Mouse (Mus musculus): ENCODE measurements around the gene Rhbdd1. TPM values are rescaled to one million over a fixed set of nuclear protein-coding genes. Genes with fewer than 3 reads are reported as not detected.
A peak's percentile ranks its signal among the peaks of the same experiment; 100 is the strongest.

Rhbdd1 gene
- total RNA-seq (2014; rRNA removed) (4.7 and 5.3 TPM in 2 replicates), polyA plus RNA-seq (2015; fragmentation: Nextera tagmentation; extraction: Ambion mirVana) (1.7 and 2.2 TPM in 2 replicates)

DNA sequence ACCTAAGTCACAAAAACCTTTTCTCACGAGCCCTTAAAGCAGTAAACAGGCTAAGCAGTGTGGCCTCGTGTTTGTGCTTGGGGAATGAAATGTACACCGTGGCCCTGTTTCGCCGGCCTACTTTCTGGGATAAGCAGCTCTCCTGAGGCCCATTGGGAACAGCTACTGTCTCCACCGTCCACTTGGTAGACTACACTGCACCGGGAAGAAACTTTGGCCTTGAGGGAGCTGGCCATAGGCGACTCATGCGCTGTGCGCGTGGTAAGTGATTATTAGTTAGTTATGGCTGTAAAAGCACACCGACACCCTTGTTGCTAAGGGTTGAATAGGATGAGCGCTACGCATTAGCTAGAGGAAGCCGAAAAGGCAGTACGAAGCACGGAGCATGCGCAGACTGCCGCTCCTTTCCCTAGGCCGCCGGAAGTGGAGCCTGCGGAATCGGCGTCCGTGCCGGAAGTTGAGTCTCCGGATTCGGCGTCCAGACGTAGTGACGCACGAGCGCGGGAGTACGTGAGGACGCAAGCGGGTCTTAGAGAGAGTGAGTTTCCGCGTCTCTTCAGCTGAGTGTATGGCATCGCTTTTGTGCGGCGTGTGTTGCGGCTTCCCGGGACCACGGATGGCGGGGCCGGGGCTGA lies at the start of gene Rhbdd1:
Gene Rhbdd1 (plus strand): TSS at position 342 of the 635 bp plus-strand sequence.
- 5% methylated on average over 46 of the region's 47 CpGs for WGBS
- Histone ChIP-seq H3K4me1 (ENCODE audit: insufficient read depth) (peaks cover 10% of the 10 kb centered on the region; the same call in 1 of the 2 replicates), H3K9ac (peak within 1 kb of the TSS; percentile 77), H3K27me3 (ENCODE audit: insufficient read depth, low read length) (no peaks in the 10 kb centered on the region), H3K27ac (ENCODE audit: low read depth, low read length) (peak within 1 kb of the TSS; percentile 94), H3K9me3 (ENCODE audit: low read length) (no peaks in the 10 kb centered on the region), H3K4me2 (ENCODE audit: low read depth) (peak within 1 kb of the TSS; percentile 79), H3K4me3 (ENCODE audit: low read depth, low read length) (peak within 1 kb of the TSS; percentile 86), H3K36me3 (ENCODE audit: insufficient read depth) (no peaks in the 10 kb centered on the region)
- DNase-seq (peak; percentile 100), ATAC-seq (peak; percentile 98)
- TF ChIP-seq CTCF (IDR thresholded peaks at IDR 0.05; ENCODE audit: low read depth) = peak; percentile 12; the same call in 1 of the 2 replicates

DNA sequence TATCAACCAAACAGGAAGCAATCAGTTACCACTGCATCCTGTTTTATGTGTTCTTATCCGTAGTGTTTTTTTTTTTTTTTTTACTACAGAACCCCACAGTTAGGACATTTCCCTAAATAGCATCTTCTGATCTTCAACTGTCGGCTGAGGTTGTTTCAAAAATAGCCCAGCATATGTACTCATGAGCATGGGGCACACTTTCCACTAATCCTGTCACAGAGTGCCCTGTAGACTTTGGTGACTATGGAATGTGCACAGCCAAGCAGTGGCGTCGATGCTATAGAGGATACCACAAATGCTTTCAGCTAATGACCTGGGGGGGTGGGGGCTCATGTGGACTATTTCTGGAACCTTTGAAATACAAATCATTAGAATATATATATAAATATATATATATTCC lies 48.7 kb upstream of the Rhbdd1 start:
- 78% methylated on average over 4 of the region's 4 CpGs for WGBS
- H3K4me2 ChIP-seq (ENCODE audit: low read depth) = no peak overlapping the region
- no peak overlapping the region for H3K27ac ChIP-seq (ENCODE audit: low read depth, low read length)
- no peaks in the 10 kb centered on the region for H3K4me1 ChIP-seq (ENCODE audit: insufficient read depth)
- H3K9me3 ChIP-seq (ENCODE audit: low read length) = no peaks in the 10 kb centered on the region
- H3K9ac ChIP-seq = no peak overlapping the region
- no peak for TF ChIP-seq CTCF (IDR thresholded peaks at IDR 0.05; ENCODE audit: low read depth)
- H3K4me3 ChIP-seq (ENCODE audit: low read depth, low read length) = no peak overlapping the region
- no peaks in the 10 kb centered on the region for H3K27me3 ChIP-seq (ENCODE audit: insufficient read depth, low read length)
- no peaks in the 10 kb centered on the region for H3K36me3 ChIP-seq (ENCODE audit: insufficient read depth)
- ATAC-seq = no peak
- DNase-seq = no peak

DNA sequence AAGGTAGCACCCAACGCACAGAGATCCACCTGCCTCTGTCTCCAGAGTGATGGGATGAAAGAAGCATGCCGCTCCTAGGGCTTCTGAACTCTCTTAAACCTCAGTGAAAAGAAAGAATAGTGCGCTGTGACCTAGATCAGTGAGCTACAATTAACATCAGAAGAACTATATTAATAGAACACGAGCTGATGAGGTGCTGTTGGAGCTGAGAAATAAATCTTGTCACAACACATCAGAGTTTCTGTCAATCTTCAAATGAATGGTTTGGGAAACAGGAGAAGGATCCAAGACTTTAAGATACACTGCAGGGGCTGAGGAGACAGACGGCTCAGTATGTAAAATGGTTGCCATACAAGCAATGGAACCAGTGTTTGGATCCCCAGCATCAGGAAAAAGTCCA lies 44.0 kb upstream of the Rhbdd1 start:
- H3K4me1 ChIP-seq (ENCODE audit: insufficient read depth) = 0 out of 2 replicates have a peak, but pooled peaks cover 3% of the 10 kb centered on the region
- no peak for TF ChIP-seq CTCF (IDR thresholded peaks at IDR 0.05; ENCODE audit: low read depth)
- H3K4me2 ChIP-seq (ENCODE audit: low read depth) = no peak overlapping the region
- ATAC-seq = peak; percentile 66
- no peaks in the 10 kb centered on the region for H3K9me3 ChIP-seq (ENCODE audit: low read length)
- no peaks in the 10 kb centered on the region for H3K27me3 ChIP-seq (ENCODE audit: insufficient read depth, low read length)
- H3K27ac ChIP-seq (ENCODE audit: low read depth, low read length) = no peak overlapping the region
- no peak overlapping the region for H3K4me3 ChIP-seq (ENCODE audit: low read depth, low read length)
- no peak overlapping the region for H3K9ac ChIP-seq
- 43% methylated on average over 5 of the region's 5 CpGs for WGBS
- no peaks in the 10 kb centered on the region for H3K36me3 ChIP-seq (ENCODE audit: insufficient read depth)
- no peak for DNase-seq

- no peak overlapping the region for H3K27ac ChIP-seq (ENCODE audit: low read depth, low read length)
- 0 out of 2 replicates have a peak, but pooled peaks cover 3% of the 10 kb centered on the region for H3K4me1 ChIP-seq (ENCODE audit: insufficient read depth)
- no peaks in the 10 kb centered on the region for H3K27me3 ChIP-seq (ENCODE audit: insufficient read depth, low read length)
- H3K4me3 ChIP-seq (ENCODE audit: low read depth, low read length) = no peak overlapping the region
- ATAC-seq = no peak
- no peak for DNase-seq
- 11% methylated on average over 6 of the region's 6 CpGs for WGBS
- no peak for TF ChIP-seq CTCF (IDR thresholded peaks at IDR 0.05; ENCODE audit: low read depth)
- no peak overlapping the region for H3K4me2 ChIP-seq (ENCODE audit: low read depth)
- no peak overlapping the region for H3K9ac ChIP-seq
- H3K36me3 ChIP-seq (ENCODE audit: insufficient read depth) = no peaks in the 10 kb centered on the region
- H3K9me3 ChIP-seq (ENCODE audit: low read length) = no peaks in the 10 kb centered on the region
These were observed 42.7 kb upstream of the Rhbdd1 start for GRCm38 (mm10) chr1:82273529-82273928.

DNA sequence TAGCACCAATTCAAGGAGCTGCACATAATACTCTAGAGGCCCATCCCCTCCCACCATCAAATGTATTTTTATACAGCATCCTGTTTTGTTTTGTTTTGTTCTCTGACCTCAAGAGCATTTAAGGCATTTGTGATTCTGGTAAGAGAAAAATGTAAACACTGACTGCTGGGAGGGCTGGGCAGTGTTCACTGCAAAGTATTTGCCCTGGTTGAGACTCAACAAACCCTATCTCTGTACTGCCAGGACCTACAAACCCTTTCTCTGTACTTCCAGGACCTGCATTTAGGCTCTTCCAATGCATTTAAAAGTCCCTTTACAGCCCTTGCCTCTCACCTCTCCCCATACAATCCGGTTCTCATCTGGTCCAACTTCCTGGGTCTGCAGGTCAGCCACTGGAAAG lies 41.9 kb upstream of the Rhbdd1 start:
- no peak for DNase-seq
- H3K4me3 ChIP-seq (ENCODE audit: low read depth, low read length) = no peak overlapping the region
- H3K9ac ChIP-seq = no peak overlapping the region
- no peaks in the 10 kb centered on the region for H3K27me3 ChIP-seq (ENCODE audit: insufficient read depth, low read length)
- no peak for ATAC-seq
- H3K27ac ChIP-seq (ENCODE audit: low read depth, low read length) = no peak overlapping the region
- 28% methylated on average over 1 of the region's 1 CpGs for WGBS
- no peaks in the 10 kb centered on the region for H3K36me3 ChIP-seq (ENCODE audit: insufficient read depth)
- no peak for TF ChIP-seq CTCF (IDR thresholded peaks at IDR 0.05; ENCODE audit: low read depth)
- no peak overlapping the region for H3K4me2 ChIP-seq (ENCODE audit: low read depth)
- H3K4me1 ChIP-seq (ENCODE audit: insufficient read depth) = 0 out of 2 replicates have a peak, but pooled peaks cover 3% of the 10 kb centered on the region
- H3K9me3 ChIP-seq (ENCODE audit: low read length) = no peaks in the 10 kb centered on the region

- ATAC-seq = no peak
- DNase-seq = no peak
- Histone ChIP-seq H3K9me3 (ENCODE audit: low read length) (no peaks in the 10 kb centered on the region), H3K4me1 (ENCODE audit: insufficient read depth) (peaks cover 11% of the 10 kb centered on the region), H3K27me3 (ENCODE audit: insufficient read depth, low read length) (no peaks in the 10 kb centered on the region), H3K36me3 (ENCODE audit: insufficient read depth) (no peaks in the 10 kb centered on the region), H3K27ac (ENCODE audit: low read depth, low read length) (no peak overlapping the region), H3K4me3 (ENCODE audit: low read depth, low read length) (no peak overlapping the region), H3K9ac (no peak overlapping the region), H3K4me2 (ENCODE audit: low read depth) (no peak overlapping the region)
- 64% methylated on average over 1 of the region's 1 CpGs for whole genome bisulfite sequencing
- no peak for TF ChIP-seq CTCF (IDR thresholded peaks at IDR 0.05; ENCODE audit: low read depth)
These were observed 36.5 kb upstream of the Rhbdd1 start for GRCm38 (mm10) chr1:82279768-82280167.

DNA sequence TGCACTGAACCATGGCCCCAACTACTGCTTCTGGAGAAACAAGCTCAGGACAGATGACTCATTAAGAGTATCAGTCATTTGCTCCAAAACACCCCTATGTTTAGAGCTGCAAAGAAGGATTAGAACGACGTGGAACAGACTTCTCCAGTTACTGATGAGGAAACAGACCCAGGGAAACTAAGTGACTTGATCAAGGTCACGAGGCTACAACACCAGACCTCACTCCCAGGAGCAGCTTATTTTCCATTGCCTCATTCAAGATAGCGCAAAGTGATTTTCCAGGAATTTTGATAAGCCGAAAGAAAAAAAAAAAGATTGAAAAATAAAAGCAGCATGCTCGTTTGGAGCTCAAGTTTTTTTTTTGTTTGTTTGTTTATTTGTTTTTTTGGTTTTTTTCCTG lies 34.4 kb upstream of the Rhbdd1 start:
- peaks cover 11% of the 10 kb centered on the region for H3K4me1 ChIP-seq (ENCODE audit: insufficient read depth)
- no peak overlapping the region for H3K4me2 ChIP-seq (ENCODE audit: low read depth)
- H3K27ac ChIP-seq (ENCODE audit: low read depth, low read length) = no peak overlapping the region
- no peak for ATAC-seq
- no peaks in the 10 kb centered on the region for H3K27me3 ChIP-seq (ENCODE audit: insufficient read depth, low read length)
- no peak overlapping the region for H3K9ac ChIP-seq
- no peaks in the 10 kb centered on the region for H3K9me3 ChIP-seq (ENCODE audit: low read length)
- WGBS = 71% methylated on average over 6 of the region's 6 CpGs
- no peaks in the 10 kb centered on the region for H3K36me3 ChIP-seq (ENCODE audit: insufficient read depth)
- no peak for TF ChIP-seq CTCF (IDR thresholded peaks at IDR 0.05; ENCODE audit: low read depth)
- no peak for DNase-seq
- no peak overlapping the region for H3K4me3 ChIP-seq (ENCODE audit: low read depth, low read length)

Data from forebrain, postnatal 0 days (tissue).